Mouse (Mus musculus) left cerebral cortex, postnatal 25 days (tissue): ENCODE measurements around the gene Zfp160. TPM values are rescaled to one million over a fixed set of nuclear protein-coding genes. Genes with fewer than 3 reads are reported as not detected.

Experiments
- total RNA-seq, 2 experiments: library from RNA; stranded (reverse); gene quantifications; 2 replicates each; pipeline ENCODE4 v1.2.3; 2021

Zfp160 gene
- total RNA-seq, 2 experiments from 2014 or later = 18.5 to 21.5 TPM

Other genes with a start within 250 kb of the Zfp160 start
- not detected for gene Vmn1r228, start 222.7 kb upstream of the Zfp160 start, total RNA-seq
- gene Vmn1r229, start 197.3 kb upstream of the Zfp160 start, total RNA-seq = under 1 TPM; 0.07 to 0.09 TPM
- not detected for gene Vmn1r230, start 168.5 kb upstream of the Zfp160 start, total RNA-seq
- not detected for gene Vmn1r231, start 103.8 kb upstream of the Zfp160 start, total RNA-seq
- not detected for gene Vmn1r232, start 89.2 kb upstream of the Zfp160 start, total RNA-seq
- gene Ppp2r1a, start 63.6 kb upstream of the Zfp160 start, total RNA-seq = 100 to 1,000 TPM; 612 to 620 TPM
- not detected for gene Vmn1r233, start 12.4 kb upstream of the Zfp160 start, total RNA-seq
- not detected for gene Vmn1r234, start 217.2 kb downstream of the Zfp160 start, total RNA-seq
- not detected for gene Vmn1r235, start 247.5 kb downstream of the Zfp160 start, total RNA-seq